Mouse (Mus musculus): ENCODE data around the gene 0610009B22Rik. TPM values are rescaled to one million over a fixed set of nuclear protein-coding genes. Genes with fewer than 3 reads are reported as not detected.

0610009B22Rik gene
- polyA plus RNA-seq (2021; fragmentation: Nextera tagmentation) = 112 and 128 TPM in 2 replicates
- long read RNA-seq, experiment 1, transcript 0610009B22Rik-201 (2 exons, 813 nt) = major isoform, 64 of 71 reads
- long read RNA-seq, experiment 1, partial matches to known transcripts = 1 of 71 reads
- long read RNA-seq, experiment 1, other reads (novel, unspliced or antisense) = 6 of 71 reads
- long read RNA-seq, experiment 2, transcript 0610009B22Rik-201 (2 exons, 813 nt) = major isoform, 14 of 16 reads
- long read RNA-seq, experiment 2, partial matches to known transcripts = 0 of 16 reads
- long read RNA-seq, experiment 2, other reads (novel, unspliced or antisense) = 2 of 16 reads

GRCm38 (mm10) chr11:51688330-51689328 is at the start of gene 0610009B22Rik:
Gene 0610009B22Rik (minus strand): TSS chr11:51688874.

GRCm38 (mm10) chr11:51650691-51651515 is 37.8 kb downstream of the 0610009B22Rik start, which contains the start of the genes N4bp3 and D930048N14Rik:
Gene N4bp3 (minus strand): TSS chr11:51650842.
Gene D930048N14Rik (plus strand): TSS chr11:51650954.

GRCm38 (mm10) chr11:51635525-51636322 is 53.0 kb downstream of the 0610009B22Rik start, which contains the start of gene Rmnd5b:
Gene Rmnd5b (minus strand): TSS chr11:51635896.

Other genes starting within 250 kb of the 0610009B22Rik start
- gene Phykpl, start 104.1 kb downstream of the 0610009B22Rik start, polyA plus RNA-seq (2021; fragmentation: Nextera tagmentation) = 4.0 TPM in 2 replicates
- 22.8 and 25.6 TPM in 2 replicates for gene Hnrnpab, start 82.0 kb downstream of the 0610009B22Rik start, polyA plus RNA-seq (2021; fragmentation: Nextera tagmentation)
- 180 and 185 TPM in 2 replicates for gene Nhp2, start 69.1 kb downstream of the 0610009B22Rik start, polyA plus RNA-seq (2021; fragmentation: Nextera tagmentation)
- gene Rmnd5b, start 53.0 kb downstream of the 0610009B22Rik start, polyA plus RNA-seq (2021; fragmentation: Nextera tagmentation) = 86.5 and 91.5 TPM in 2 replicates
- 12.1 and 13.2 TPM in 2 replicates for gene N4bp3, start 38.0 kb downstream of the 0610009B22Rik start, polyA plus RNA-seq (2021; fragmentation: Nextera tagmentation)
- 0.33 and 0.43 TPM in 2 replicates for gene D930048N14Rik, start 37.9 kb downstream of the 0610009B22Rik start, polyA plus RNA-seq (2021; fragmentation: Nextera tagmentation)
- 9.4 and 13.2 TPM in 2 replicates for gene Sec24a, start 74.8 kb upstream of the 0610009B22Rik start, polyA plus RNA-seq (2021; fragmentation: Nextera tagmentation)
- 206 and 240 TPM in 2 replicates for gene Sar1b, start 74.8 kb upstream of the 0610009B22Rik start, polyA plus RNA-seq (2021; fragmentation: Nextera tagmentation)
- 4.9 and 5.8 TPM in 2 replicates for gene Jade2, start 168.8 kb upstream of the 0610009B22Rik start, polyA plus RNA-seq (2021; fragmentation: Nextera tagmentation)